Mouse (Mus musculus) stomach, embryonic 14.5 days (tissue): ENCODE data around the gene Gse1. TPM values are rescaled to one million over a fixed set of nuclear protein-coding genes. Genes with fewer than 3 reads are reported as not detected.

Experiments used
- ATAC-seq: fragments of 200-750 bp; cut with Nextera tagmentation; 2 replicates; pipeline ENCODE4 v1.8.0; 2017; ENCODE audit warnings: low read depth, moderate TSS enrichment; ENCODE audit not compliant: insufficient number of reproducible peaks, insufficient read depth, low FRiP score
- H3K27ac ChIP-seq: fragments of 300-500 bp; sonication (generic); 2 replicates; pipeline ENCODE4 v1.5.1; 2014; ENCODE audit warnings: mild to moderate bottlenecking, low read length, moderate library complexity, mixed read lengths
- H3K27me3 ChIP-seq: fragments of 300-500 bp; sonication (generic); 2 replicates; pipeline ENCODE4 v1.6.1; 2014; ENCODE audit warnings: low read length, control low read depth, mixed read lengths; ENCODE audit not compliant: control insufficient read depth, insufficient read depth
- H3K36me3 ChIP-seq: fragments of 300-500 bp; sonication (generic); 2 replicates; pipeline ENCODE4 v1.6.1; 2014; ENCODE audit warnings: mild to moderate bottlenecking, control low read depth, low read length, moderate library complexity, mixed read lengths; ENCODE audit not compliant: control insufficient read depth, insufficient read depth
- H3K4me1 ChIP-seq: fragments of 300-500 bp; sonication (generic); 2 replicates; pipeline ENCODE4 v1.6.1; 2014; ENCODE audit warnings: low read length, control low read depth, mixed read lengths; ENCODE audit not compliant: control insufficient read depth, insufficient read depth
- H3K4me2 ChIP-seq: fragments of 300-500 bp; sonication (generic); replicated peaks from 2 replicates; pipeline ENCODE4 v1.6.1; 2014; ENCODE audit warnings: low read depth, low read length, control low read depth
- H3K4me3 ChIP-seq: fragments of 300-500 bp; sonication (generic); 2 replicates; pipeline ENCODE4 v1.5.1; 2014; ENCODE audit warnings: low read depth, low read length, control low read depth
- H3K9ac ChIP-seq: fragments of 300-500 bp; sonication (generic); replicated peaks from 2 replicates; pipeline ENCODE4 v1.6.1; 2014; ENCODE audit warnings: low read depth, mild to moderate bottlenecking, control low read depth, low read length, moderate library complexity, mixed read lengths
- H3K9me3 ChIP-seq: fragments of 300-500 bp; sonication (generic); 2 replicates; pipeline ENCODE4 v1.6.1; 2016; ENCODE audit warnings: low read depth, low read length, control low read depth; ENCODE audit not compliant: control insufficient read depth
- WGBS: fragments of 180-500 bp; shearing (Covaris S2); extraction: QIAGEN DNeasy Blood & Tissue Kit; methylation state at CpG from one replicate; pipeline ENCODE4 v1.1.7; 2014; 5-methylcytosine and 5-hydroxymethylcytosine counted together
- polyA plus RNA-seq: library from polyadenylated mRNA; unstranded; fragments of >200 nt; fragmentation: Nextera tagmentation; extraction: Ambion mirVana; gene quantifications from 2 replicates; pipeline ENCODE4 v1.2.1, GENCODE M21; 2014

Gse1 gene
- polyA plus RNA-seq, 1 experiment from 2014 or later: 11.1 TPM

GRCm38 (mm10) chr8:120382436-120383203 is 154.4 kb downstream of the Gse1 start:
- Histone ChIP-seq H3K4me2 (no peak overlapping the region), H3K4me3 (no peak overlapping the region), H3K4me1 (peaks cover 27% of the 10 kb centered on the region), H3K9me3 (no peaks in the 10 kb centered on the region), H3K27me3 (no peaks in the 10 kb centered on the region), H3K9ac (no peak overlapping the region), H3K36me3 (no peaks in the 10 kb centered on the region), H3K27ac (peak overlapping the region; percentile 58)
- peak; percentile 63; the same call in 1 of the 2 replicates for ATAC-seq
- 56% methylated on average over 19 of the region's 19 CpGs for WGBS

DNA sequence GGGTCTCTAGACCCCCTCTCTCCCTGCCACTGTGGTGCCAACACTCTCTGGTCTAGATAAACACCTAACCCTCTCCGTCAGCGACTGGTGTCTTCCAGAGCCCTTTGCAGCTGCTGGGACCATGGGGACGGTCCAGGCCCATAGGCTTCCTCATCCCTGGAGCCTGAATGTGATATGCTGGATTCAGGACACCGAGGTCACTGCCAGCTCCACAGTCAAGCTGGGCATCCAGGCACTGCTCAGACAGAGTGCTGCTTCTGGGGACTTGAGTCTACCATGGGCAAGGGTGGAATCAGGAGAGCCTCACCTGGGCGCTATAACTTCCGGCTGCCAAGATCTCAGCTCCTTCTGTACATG is 154.9 kb downstream of the Gse1 start:
- Histone ChIP-seq H3K4me3 (no peak overlapping the region), H3K36me3 (no peaks in the 10 kb centered on the region), H3K4me1 (peaks cover 24% of the 10 kb centered on the region), H3K27ac (peak overlapping the region; percentile 48; the same call in 1 of the 2 replicates), H3K27me3 (no peaks in the 10 kb centered on the region), H3K9me3 (no peaks in the 10 kb centered on the region), H3K9ac (no peak overlapping the region), H3K4me2 (no peak overlapping the region)
- WGBS: 77% methylated on average over 6 of the region's 6 CpGs
- ATAC-seq: no peak

DNA sequence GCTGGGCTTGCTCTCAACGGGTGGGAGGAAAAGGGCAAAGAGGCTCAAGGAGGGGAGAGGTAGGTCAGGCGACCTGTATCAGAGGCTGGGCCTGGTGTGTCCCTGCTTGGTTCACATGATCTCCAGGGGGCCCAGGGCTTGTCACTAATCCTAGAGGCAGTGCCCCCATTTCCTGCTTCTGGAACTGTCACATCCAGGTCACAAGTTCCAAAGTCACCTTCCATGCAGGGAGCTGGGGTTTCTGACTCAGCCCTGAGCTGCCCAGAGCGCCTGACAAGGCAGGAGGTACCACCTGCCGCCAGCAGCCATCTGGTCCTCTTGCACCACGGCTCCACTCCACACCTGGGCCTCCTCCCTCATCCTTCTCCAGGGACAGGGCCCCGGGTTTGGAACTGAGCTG is 155.5 kb downstream of the Gse1 start:
- no peak overlapping the region for H3K9ac ChIP-seq
- no peak overlapping the region for H3K4me2 ChIP-seq
- no peaks in the 10 kb centered on the region for H3K36me3 ChIP-seq
- H3K9me3 ChIP-seq: no peaks in the 10 kb centered on the region
- no peak overlapping the region for H3K4me3 ChIP-seq
- H3K27me3 ChIP-seq: no peaks in the 10 kb centered on the region
- H3K4me1 ChIP-seq: peaks cover 23% of the 10 kb centered on the region
- no peak for ATAC-seq
- peak overlapping the region; percentile 10; the same call in 1 of the 2 replicates for H3K27ac ChIP-seq
- 44% methylated on average over 6 of the region's 6 CpGs for WGBS

- Histone ChIP-seq H3K9ac (no peak overlapping the region), H3K4me2 (no peak overlapping the region), H3K36me3 (no peaks in the 10 kb centered on the region), H3K27ac (no peak overlapping the region), H3K27me3 (no peaks in the 10 kb centered on the region), H3K9me3 (no peaks in the 10 kb centered on the region), H3K4me1 (peaks cover 23% of the 10 kb centered on the region), H3K4me3 (no peak overlapping the region)
- ATAC-seq: no peak
Measured at GRCm38 (mm10) chr8:120384745-120385144, 156.5 kb downstream of the Gse1 start.

DNA sequence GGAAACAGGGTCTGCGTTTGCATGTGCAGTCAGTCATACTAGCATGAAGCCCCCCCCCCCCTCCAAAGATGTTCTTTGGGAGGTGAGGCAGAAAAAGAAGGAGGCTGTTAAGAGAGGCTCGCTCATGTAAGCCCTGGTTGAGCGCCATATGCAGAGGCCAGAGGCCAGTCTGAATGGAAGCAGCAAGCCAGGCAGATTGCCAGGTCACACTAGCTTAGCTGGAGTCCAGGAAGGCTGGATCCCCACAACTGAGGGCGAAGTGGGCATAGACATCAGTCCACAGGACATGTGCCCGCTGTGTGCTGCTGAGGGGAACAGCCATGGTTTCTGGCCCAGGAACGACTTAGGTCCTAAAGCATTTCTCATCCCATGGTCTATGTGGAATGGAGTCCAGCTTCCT is 160.0 kb downstream of the Gse1 start:
- Histone ChIP-seq H3K27me3 (no peaks in the 10 kb centered on the region), H3K4me1 (peaks cover 16% of the 10 kb centered on the region), H3K4me3 (no peak overlapping the region), H3K4me2 (no peak overlapping the region), H3K9me3 (no peaks in the 10 kb centered on the region), H3K9ac (no peak overlapping the region), H3K27ac (no peak overlapping the region), H3K36me3 (no peaks in the 10 kb centered on the region)
- no peak for ATAC-seq
- WGBS: 93% methylated on average over 6 of the region's 6 CpGs

GRCm38 (mm10) chr8:120390598-120390997 is 162.3 kb downstream of the Gse1 start:
- no peak for ATAC-seq
- H3K27ac ChIP-seq: no peak overlapping the region
- no peak overlapping the region for H3K4me2 ChIP-seq
- WGBS: 84% methylated on average over 7 of the region's 7 CpGs
- H3K27me3 ChIP-seq: no peaks in the 10 kb centered on the region
- no peaks in the 10 kb centered on the region for H3K9me3 ChIP-seq
- no peak overlapping the region for H3K9ac ChIP-seq
- 0 out of 2 replicates have a peak, but pooled peaks cover 12% of the 10 kb centered on the region for H3K4me1 ChIP-seq
- no peak overlapping the region for H3K4me3 ChIP-seq
- H3K36me3 ChIP-seq: no peaks in the 10 kb centered on the region

DNA sequence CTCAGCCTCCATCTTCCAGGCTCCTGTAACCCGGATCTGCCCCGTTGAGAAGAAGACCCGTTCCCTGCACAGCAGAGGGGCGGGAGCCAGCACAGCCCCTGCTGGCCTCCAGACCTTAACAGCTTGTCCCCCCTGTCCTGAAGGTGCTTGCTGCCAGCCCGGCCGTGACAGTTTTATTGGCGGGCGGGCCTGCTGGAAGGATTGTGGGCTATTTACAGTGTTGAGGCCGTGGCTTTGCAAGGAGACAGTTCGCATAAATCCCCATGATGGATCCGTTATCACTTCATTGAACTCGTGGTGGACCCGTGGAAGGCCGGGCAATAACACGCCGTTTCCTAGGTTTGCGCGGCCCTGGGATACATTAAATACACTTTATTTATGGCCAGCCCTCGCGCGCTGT is 163.6 kb downstream of the Gse1 start:
- 0 out of 2 replicates have a peak, but pooled peaks cover 8% of the 10 kb centered on the region for H3K4me1 ChIP-seq
- no peaks in the 10 kb centered on the region for H3K27me3 ChIP-seq
- no peaks in the 10 kb centered on the region for H3K36me3 ChIP-seq
- no peaks in the 10 kb centered on the region for H3K9me3 ChIP-seq
- H3K27ac ChIP-seq: no peak overlapping the region
- no peak overlapping the region for H3K4me3 ChIP-seq
- 30% methylated on average over 21 of the region's 21 CpGs for WGBS
- no peak overlapping the region for H3K9ac ChIP-seq
- no peak for ATAC-seq
- H3K4me2 ChIP-seq: no peak overlapping the region

- H3K4me1 ChIP-seq: 0 out of 2 replicates have a peak, but pooled peaks cover 8% of the 10 kb centered on the region
- H3K9me3 ChIP-seq: no peaks in the 10 kb centered on the region
- H3K27me3 ChIP-seq: no peaks in the 10 kb centered on the region
- no peak overlapping the region for H3K9ac ChIP-seq
- WGBS: 84% methylated on average over 11 of the region's 11 CpGs
- H3K4me3 ChIP-seq: no peak overlapping the region
- no peak overlapping the region for H3K27ac ChIP-seq
- no peaks in the 10 kb centered on the region for H3K36me3 ChIP-seq
- no peak for ATAC-seq
- no peak overlapping the region for H3K4me2 ChIP-seq
Measured at GRCm38 (mm10) chr8:120393085-120393484, 164.8 kb downstream of the Gse1 start.

GRCm38 (mm10) chr8:120393871-120394275 is 165.6 kb downstream of the Gse1 start:
- H3K27ac ChIP-seq: no peak overlapping the region
- H3K4me1 ChIP-seq: 0 out of 2 replicates have a peak, but pooled peaks cover 9% of the 10 kb centered on the region
- WGBS: 79% methylated on average over 9 of the region's 9 CpGs
- no peak overlapping the region for H3K4me2 ChIP-seq
- H3K27me3 ChIP-seq: no peaks in the 10 kb centered on the region
- ATAC-seq: no peak
- no peaks in the 10 kb centered on the region for H3K36me3 ChIP-seq
- no peak overlapping the region for H3K9ac ChIP-seq
- H3K9me3 ChIP-seq: no peaks in the 10 kb centered on the region
- H3K4me3 ChIP-seq: no peak overlapping the region
